Mouse (Mus musculus) inflammation-experienced regulatory T-cells (primary cell): Measurements from ENCODE around the gene BC030870. TPM values are rescaled to one million over a fixed set of nuclear protein-coding genes. Genes with fewer than 3 reads are reported as not detected.

Experiments
- polyA plus RNA-seq, 2 experiments: library from polyadenylated mRNA; unstranded; fragments of 100-300 nt; shearing (Covaris generic); gene quantifications; one replicate each; pipeline ENCODE4 v1.2.1; 2017

Gene BC030870
- 1 to 10 TPM in 1 of 2 experiments, under 1 TPM in 1; 0.24 to 1.1 TPM for polyA plus RNA-seq

DNA sequence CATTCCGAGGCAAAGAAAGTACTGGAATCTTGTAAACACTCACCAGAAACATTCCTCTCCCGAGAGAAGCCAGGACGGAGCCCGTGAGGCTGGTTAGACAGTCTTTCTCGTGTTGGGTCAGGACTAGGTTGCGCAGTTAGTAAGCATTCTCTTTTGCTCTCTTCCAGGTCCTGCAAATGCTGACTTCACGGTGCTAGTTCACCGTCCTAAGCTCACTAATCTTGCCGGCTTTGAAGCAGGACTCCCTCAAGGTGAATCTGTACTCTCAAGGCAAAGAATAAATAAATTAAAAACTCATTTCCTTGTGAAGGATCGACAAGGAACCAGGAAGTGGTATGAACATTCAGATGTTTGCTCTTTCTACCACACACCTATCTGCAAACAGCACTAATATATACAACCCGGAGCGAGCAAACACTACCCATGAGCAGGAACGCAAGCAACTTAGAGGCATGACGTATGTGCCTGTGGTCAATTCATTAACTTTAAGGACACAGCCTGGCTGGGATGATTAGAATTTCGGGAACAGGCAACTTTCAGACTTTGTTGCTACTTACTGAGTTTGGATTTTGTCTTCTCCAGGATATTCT is at the start of gene BC030870:
TSS of gene BC030870 (minus strand) at position 365 of the 590 bp plus-strand sequence.

DNA sequence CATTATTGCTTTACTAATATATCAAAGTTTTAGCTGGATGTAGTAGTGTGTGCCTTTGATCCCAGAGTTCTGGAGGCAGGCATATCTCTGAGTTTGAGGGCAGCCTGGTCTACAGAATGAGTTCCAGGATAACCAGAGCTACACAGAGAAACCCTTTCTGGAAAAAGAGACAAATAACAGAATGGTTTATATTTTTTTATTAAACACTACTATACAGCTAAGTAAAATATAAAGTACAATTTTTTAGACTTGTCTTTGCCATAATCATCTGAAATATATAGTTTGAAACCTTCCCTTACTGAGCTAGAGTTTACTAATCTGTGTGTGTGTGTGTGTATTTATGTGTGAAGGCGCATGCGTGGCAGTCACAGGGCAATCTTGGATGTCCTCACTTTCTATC is 54.6 kb downstream of the BC030870 start, which contains the start of gene Gm10663:
TSS of gene Gm10663 (plus strand) at position 301 of the 400 bp plus-strand sequence.

DNA sequence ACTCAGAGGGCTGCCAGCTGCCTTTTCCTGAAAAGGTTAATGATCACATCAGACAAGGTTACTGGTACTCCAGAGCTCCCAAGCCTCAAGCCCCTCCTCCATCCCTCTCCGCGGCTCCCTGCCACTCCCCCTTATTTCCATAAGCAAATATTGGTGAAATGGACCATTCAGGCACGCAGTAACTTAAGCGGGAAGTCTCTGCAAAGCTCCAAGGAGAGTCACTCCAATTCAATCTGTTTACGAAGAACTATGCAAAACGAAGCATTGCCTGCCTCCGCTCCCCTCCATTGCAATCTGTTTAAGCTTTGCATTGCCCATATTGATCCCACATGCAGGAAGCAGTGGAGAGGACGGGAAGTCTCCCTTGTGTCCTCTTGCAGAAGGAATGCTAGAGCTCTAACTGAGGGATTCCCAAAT is 92.2 kb downstream of the BC030870 start, which contains the start of gene Apela:
TSS of gene Apela (minus strand) at position 220 of the 417 bp plus-strand sequence.

Other genes with a start within 250 kb of the BC030870 start
- 10 to 100 TPM; 83.6 to 94.8 TPM for gene Tmem192, start 182.4 kb downstream of the BC030870 start, polyA plus RNA-seq
- gene Trim75, start 141.7 kb downstream of the BC030870 start, polyA plus RNA-seq, result 1 to 10 TPM in 1 of 2 experiments, under 1 TPM in 1; 0.24 to 1.2 TPM
- under 1 TPM in 1 of 2 experiments, not detected in 1; 0.11 TPM for gene Trim61, start 111.0 kb downstream of the BC030870 start, polyA plus RNA-seq
- gene Trim60, start 111.0 kb downstream of the BC030870 start, polyA plus RNA-seq, result under 1 TPM; 0.10 to 0.59 TPM
- not detected for gene Apela, start 92.2 kb downstream of the BC030870 start, polyA plus RNA-seq
- not detected for gene Gm10663, start 54.5 kb downstream of the BC030870 start, polyA plus RNA-seq